ENCODE assay signal across 12 mouse cellular contexts in the genomic region with DNA sequence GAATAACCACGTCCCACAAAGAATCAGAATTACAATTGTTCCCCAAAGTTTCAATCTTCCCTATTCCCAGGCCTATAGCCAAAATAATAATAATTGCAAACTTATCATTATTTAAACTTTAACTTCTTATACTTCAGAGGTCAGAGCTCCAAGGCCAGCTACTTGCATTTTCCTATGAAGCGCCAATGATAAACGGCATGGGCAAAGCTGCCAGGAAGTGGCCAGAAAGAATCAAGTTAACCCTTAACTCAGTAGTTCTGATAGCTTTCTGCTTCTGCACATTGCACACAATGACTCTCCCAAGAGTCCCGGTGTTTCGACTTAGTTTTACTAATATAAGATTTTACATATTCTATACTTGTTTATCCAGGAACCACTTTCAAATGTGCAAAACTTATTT. TPM values are rescaled to one million over a fixed set of nuclear protein-coding genes. Genes with fewer than 3 reads are reported as not detected.
"Had no signal": no experiment of that assay in that cellular context is flagged by ENCODE, and none has a peak within 500 bp of the region (broad histone marks: within the 10 kb centered on the region; RNA-seq: fewer than 3 reads in every experiment).

No protein-coding gene starts in this region.

RNA-seq across cellular contexts. Expression of gene Gm10961, which starts 19.2 kb away (rescaled TPM):
- polyA plus RNA-seq: neural tube, embryonic 14.5 days; neural tube, embryonic 15.5 days; small intestine, adult 2 months; spleen, adult 2 months; stomach, embryonic 14.5 days; stomach, embryonic 15.5 days; stomach, embryonic 16.5 days; stomach, postnatal 0 days; testis, adult 2 months; thymus, adult 2 months; thymus, postnatal 0 days; urinary bladder, adult 2 months had no signal

RNA-seq across cellular contexts. Expression of gene Alx3, which starts 55.4 kb away (rescaled TPM):
- polyA plus RNA-seq: neural tube, embryonic 14.5 days; neural tube, embryonic 15.5 days; small intestine, adult 2 months; spleen, adult 2 months; stomach, embryonic 14.5 days; stomach, embryonic 15.5 days; stomach, postnatal 0 days; urinary bladder, adult 2 months had no signal
